Mouse (Mus musculus) 3T3-L1 (cell line): ENCODE measurements around the gene Ifi27.
"Not testable (repeated sequence)": the region's sequence is repeated elsewhere in the genome, so short reads cannot be mapped to it uniquely, and the experiment has no call there.

Source experiments
- DNase-seq: peaks from one replicate; pipeline ENCODE4 v3.0.0-alpha.2; 2015; ENCODE audit warnings: low read depth, low spot score

Ifi27 gene

GRCm38 (mm10) chr12:103433986-103434731 lies at the start of gene Ifi27:
TSS of gene Ifi27 (plus strand) at chr12:103434211.
- peak; percentile 96 for DNase-seq

GRCm38 (mm10) chr12:103388505-103389347 lies 45.3 kb upstream of the Ifi27 start, which contains the start of gene Otub2:
TSS of gene Otub2 (plus strand) at chr12:103388682.
- DNase-seq: peak; percentile 96

GRCm38 (mm10) chr12:103389348-103389727 lies 44.7 kb upstream of the Ifi27 start:
- DNase-seq: peak; percentile 27

GRCm38 (mm10) chr12:103389982-103390381 lies 44.0 kb upstream of the Ifi27 start:
- no peak for DNase-seq

GRCm38 (mm10) chr12:103391098-103391497 lies 42.9 kb upstream of the Ifi27 start:
- no peak for DNase-seq

GRCm38 (mm10) chr12:103393528-103393927 lies 40.5 kb upstream of the Ifi27 start:
- no peak for DNase-seq

- no peak for DNase-seq
Measured at GRCm38 (mm10) chr12:103395486-103396275, 38.3 kb upstream of the Ifi27 start.

- DNase-seq: no peak
Measured at GRCm38 (mm10) chr12:103396751-103397150, 37.3 kb upstream of the Ifi27 start.

- no peak for DNase-seq
Measured at GRCm38 (mm10) chr12:103404131-103404530, 29.9 kb upstream of the Ifi27 start.

- no peak for DNase-seq
Measured at GRCm38 (mm10) chr12:103407720-103408119, 26.3 kb upstream of the Ifi27 start, which contains the start of gene 9330161L09Rik. TSS of gene 9330161L09Rik (minus strand) at chr12:103407820.

GRCm38 (mm10) chr12:103408144-103408543 lies 25.9 kb upstream of the Ifi27 start:
- DNase-seq: no peak

GRCm38 (mm10) chr12:103425016-103425728 lies 8.8 kb upstream of the Ifi27 start:
- DNase-seq: no peak

GRCm38 (mm10) chr12:103425729-103426470 lies 8.1 kb upstream of the Ifi27 start, which contains the start of gene Ddx24:
TSS of gene Ddx24 (minus strand) at chr12:103425830.
- DNase-seq: peak; percentile 99

- no peak for DNase-seq
Measured at GRCm38 (mm10) chr12:103426710-103427109, 7.3 kb upstream of the Ifi27 start.

GRCm38 (mm10) chr12:103433430-103433829 lies 581 bp upstream of the Ifi27 start:
- DNase-seq: peak; percentile 52

GRCm38 (mm10) chr12:103434861-103435260 lies 850 bp downstream of the Ifi27 start:
- no peak for DNase-seq

- DNase-seq: no peak
Measured at GRCm38 (mm10) chr12:103437601-103438000, 3.6 kb downstream of the Ifi27 start.

GRCm38 (mm10) chr12:103443524-103443923 lies 9.5 kb downstream of the Ifi27 start, which contains the start of gene Ifi27l2a:
TSS of gene Ifi27l2a (minus strand) at chr12:103443680.
- peak; percentile 22 for DNase-seq

- DNase-seq: not testable (repeated sequence)
Measured at GRCm38 (mm10) chr12:103444261-103444660, 10.2 kb downstream of the Ifi27 start.

GRCm38 (mm10) chr12:103445060-103445459 lies 11.0 kb downstream of the Ifi27 start:
- DNase-seq: no peak
